Mouse (Mus musculus) liver (tissue): Measurements from ENCODE around the gene Cdk1.
"Not testable (repeated sequence)": the region's sequence is repeated elsewhere in the genome, so short reads cannot be mapped to it uniquely, and the experiment has no call there.

Experiments
- DNase-seq: peaks from one replicate; pipeline ENCODE4 v3.0.0-alpha.2; 2020; ENCODE audit warnings: mixed read lengths

The Cdk1 gene

DNA sequence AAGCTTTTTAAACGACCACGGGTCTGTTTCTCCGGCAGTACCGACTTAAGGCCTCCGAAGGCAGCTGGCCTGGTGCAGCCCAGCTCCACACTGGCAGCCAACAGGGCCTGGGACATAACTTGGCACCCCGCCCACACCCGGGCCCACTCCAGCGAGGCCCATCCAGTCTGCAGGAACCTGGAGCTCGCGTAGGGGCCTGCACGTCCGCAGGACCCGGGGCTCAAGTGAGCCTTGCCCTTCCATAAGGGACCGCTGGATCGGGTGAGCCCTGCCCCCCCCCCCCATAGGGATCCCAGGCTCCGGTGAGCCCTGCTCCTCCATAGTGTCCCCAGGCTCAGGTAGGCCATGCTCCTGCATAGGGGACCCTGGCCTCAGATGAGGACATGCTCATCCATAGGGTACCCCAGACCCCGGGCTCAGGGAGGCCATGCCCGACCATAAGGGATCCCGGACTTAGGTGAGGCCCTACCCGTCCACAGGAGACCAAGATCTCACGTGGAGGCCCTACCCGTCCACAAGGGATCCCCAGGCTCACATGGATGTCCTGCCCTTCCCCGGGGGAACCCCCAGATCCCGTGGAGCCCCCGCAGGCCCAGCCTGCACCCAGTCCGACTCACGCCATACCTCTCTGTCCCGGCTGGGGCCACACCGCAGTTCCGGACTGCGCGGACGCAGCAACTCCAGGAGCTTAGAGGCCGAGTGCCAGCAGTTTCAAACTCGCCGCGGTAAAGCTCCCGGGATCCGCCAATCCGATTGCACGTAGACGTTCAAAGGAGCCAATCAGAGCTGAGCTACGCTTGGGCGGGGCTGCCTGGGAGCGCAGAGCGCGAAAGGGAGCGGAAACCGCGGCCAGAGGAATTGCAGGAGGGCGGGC, at the start of gene Cdk1:
Cdk1 (minus strand) TSS at position 727 of the 874 bp plus-strand sequence.
- DNase-seq: peak; percentile 96

GRCm38 (mm10) chr10:69399814-69400385, 47.2 kb upstream of the Cdk1 start:
- no peak for DNase-seq

DNA sequence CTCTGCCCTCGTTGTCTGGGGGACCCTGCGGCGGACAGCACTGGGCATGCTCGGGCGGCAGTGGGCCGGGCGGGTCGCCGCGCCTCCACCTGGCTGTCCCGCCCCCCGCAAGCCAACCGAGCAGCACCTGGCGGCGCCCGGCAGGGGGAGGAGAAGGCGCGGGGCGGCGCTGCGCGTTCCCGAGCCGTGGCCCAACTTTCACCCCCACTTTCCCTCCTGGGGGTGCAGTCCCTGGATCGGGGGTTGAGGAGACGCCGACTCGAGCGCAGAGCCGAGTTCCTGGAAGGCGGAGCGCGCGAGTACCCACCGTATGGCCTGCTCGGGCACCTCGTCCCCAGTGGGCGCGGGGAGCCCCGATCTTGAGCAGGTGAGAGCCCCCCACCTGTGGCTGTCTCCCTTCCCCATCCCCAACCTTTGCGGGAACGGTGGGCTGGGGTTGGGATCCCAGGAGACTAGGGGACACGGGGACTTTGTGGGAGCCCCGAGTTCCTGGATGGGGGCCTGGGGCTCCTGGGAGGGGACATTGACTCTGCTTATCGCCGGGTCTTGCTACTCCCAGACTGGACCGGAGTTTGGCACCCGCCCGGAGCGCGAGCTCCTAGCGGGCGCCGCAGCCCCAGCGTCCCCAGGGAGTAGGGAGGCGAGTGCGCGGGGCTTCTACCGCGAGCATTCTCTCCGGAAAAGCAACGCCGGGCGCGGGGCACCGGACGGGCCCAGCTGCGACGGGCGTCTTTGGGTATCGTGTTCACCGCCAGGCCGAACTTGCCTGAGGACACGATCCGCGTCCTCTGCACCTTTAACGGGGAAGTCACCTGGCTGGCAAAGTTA, 46.2 kb upstream of the Cdk1 start, which contains the start of gene Ank3:
Ank3 (plus strand) TSS at position 11 of the 828 bp plus-strand sequence.
- DNase-seq: no peak

DNA sequence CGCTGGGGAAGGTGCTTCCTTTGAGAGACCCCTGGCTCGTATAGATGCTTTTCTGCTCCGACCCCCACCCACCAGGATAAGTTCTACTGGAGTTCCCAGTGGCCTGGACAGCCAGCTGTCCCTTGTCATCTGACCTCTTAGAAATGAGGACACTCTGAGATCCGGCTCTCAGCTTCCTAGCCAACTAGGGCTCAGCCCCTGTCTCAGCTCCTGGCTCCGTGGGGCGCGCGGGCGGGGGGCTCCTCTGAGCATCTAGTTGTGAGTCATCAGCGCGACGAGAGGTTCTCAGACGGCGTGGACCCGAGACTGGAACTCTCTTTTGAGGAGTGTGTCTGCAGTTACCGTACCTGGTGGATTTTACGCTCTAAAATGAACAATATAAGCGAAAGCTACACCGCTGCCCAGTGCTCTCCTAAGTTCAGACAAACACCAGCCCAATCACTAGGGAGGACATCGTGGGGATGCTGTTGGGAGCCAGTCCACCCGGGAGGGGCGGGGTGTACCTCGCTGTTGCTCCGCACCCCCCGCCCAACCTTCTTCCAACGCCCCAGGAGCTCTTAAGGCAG, 45.5 kb upstream of the Cdk1 start:
- no peak for DNase-seq

- DNase-seq: no peak
These were observed 36.8 kb upstream of the Cdk1 start for GRCm38 (mm10) chr10:69389511-69389910.

- DNase-seq: no peak
These were observed 34.0 kb upstream of the Cdk1 start for GRCm38 (mm10) chr10:69386767-69387166.

GRCm38 (mm10) chr10:69385136-69385535, 32.4 kb upstream of the Cdk1 start:
- DNase-seq: no peak

- DNase-seq: no peak
These were observed 31.9 kb upstream of the Cdk1 start for GRCm38 (mm10) chr10:69384640-69385039.

GRCm38 (mm10) chr10:69383186-69383585, 30.4 kb upstream of the Cdk1 start:
- no peak for DNase-seq

GRCm38 (mm10) chr10:69375154-69375553, 22.4 kb upstream of the Cdk1 start:
- no peak for DNase-seq

GRCm38 (mm10) chr10:69373796-69374550, 21.2 kb upstream of the Cdk1 start:
- DNase-seq: no peak

GRCm38 (mm10) chr10:69372061-69372460, 19.3 kb upstream of the Cdk1 start:
- DNase-seq: no peak

DNA sequence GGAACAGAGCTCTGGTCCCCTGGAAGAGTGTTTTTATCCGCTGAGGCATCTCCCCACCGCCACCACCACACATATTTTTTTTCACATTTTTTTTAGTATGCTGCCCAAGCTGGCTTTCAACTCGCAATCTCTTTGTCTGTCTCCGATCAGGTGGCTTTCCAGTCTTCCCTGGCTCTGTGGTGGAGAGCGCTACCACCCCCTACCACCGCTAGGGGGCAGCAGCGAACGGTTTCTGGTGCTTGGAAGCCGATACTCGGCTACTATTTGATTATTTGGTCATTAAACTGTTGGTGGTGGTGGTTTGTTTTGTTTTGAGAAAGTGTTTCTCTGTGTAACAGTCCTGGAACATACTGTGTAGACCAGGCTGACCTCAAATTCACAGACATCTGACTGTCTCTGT, 18.7 kb upstream of the Cdk1 start:
- peak; percentile 55 for DNase-seq

DNA sequence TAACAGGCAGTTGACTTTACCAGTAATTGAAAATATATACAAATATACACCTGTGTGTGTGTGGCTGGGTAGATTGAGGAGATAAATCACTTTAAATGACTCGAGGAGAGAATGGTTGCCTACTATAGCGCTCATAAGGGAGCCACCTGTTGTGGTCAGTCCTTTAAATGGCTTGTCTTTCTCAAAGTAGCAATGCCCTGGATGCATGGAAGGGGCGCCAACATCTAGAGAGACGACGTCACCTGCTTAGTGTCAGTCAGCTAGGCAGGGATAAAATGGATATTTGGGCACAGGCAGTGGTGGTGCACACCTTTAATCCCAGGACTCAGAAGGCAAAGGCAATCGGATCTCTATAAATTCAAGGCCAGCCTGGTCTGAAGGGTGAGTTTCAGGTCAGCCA, 16.6 kb upstream of the Cdk1 start:
- DNase-seq: no peak

- DNase-seq: no peak
These were observed 14.2 kb upstream of the Cdk1 start for GRCm38 (mm10) chr10:69366877-69367387.

DNA sequence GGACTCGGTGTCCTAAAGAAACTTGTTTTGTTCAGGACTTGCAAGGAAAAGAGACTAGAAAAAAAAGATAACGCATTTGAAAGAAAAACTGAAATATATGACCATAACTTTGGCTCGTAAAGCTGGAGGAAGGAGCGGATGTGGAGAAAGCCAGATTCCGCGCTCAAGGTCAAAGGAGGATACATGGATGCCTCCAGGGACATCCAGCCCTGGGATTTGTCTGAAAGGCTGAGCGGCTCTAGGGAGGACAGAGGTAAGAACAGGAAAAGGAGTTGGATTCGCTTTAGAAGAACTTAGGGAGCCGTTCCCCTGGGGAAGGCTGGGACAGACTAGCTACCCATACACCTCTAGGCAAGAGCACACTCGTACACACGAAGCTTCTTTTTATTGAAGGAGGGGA, 13.5 kb upstream of the Cdk1 start:
- no peak for DNase-seq

DNA sequence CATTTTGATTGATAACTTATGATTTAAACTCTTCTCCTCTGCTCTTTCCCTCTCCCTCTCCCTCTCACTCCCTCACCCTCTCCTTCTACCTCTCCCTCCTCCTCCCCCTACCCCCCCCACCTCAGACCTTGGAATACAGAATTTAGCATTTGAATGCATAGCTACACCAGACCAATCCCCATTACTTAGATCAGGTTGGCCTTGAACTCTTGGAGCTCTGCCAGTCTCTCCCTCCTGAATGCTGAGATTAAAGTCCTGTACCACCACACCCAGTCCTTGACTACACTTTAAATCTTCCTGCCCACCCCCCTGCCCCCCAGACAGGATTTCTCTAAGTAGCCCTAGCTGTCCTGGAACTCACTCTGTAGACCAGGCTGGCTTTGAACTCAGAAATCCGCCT, 6.9 kb upstream of the Cdk1 start:
- DNase-seq: no peak

DNA sequence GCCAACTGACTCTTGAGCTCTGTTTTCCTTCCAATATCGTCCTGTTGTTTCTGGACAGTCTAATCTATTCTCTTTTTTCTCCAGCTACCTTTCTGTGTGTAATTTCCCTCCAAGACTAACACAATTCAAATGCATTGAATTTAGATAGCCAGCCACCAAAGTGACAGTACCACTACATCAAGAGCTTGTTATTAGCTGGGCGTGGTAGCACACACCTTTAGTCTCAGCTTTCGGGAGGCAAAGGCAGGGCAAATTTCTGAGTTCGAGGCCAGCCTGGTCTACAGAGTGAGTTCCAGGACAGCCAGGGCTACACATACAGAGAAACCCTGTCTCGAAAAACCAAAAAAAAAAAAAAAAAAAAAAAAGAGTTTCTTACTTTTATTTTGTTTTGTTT, 345 bp upstream of the Cdk1 start:
- not testable (repeated sequence) for DNase-seq

GRCm38 (mm10) chr10:69351842-69352211, 911 bp downstream of the Cdk1 start:
- DNase-seq: no peak

- DNase-seq: peak; percentile 48
These were observed 1.5 kb downstream of the Cdk1 start for GRCm38 (mm10) chr10:69351071-69351841.

DNA sequence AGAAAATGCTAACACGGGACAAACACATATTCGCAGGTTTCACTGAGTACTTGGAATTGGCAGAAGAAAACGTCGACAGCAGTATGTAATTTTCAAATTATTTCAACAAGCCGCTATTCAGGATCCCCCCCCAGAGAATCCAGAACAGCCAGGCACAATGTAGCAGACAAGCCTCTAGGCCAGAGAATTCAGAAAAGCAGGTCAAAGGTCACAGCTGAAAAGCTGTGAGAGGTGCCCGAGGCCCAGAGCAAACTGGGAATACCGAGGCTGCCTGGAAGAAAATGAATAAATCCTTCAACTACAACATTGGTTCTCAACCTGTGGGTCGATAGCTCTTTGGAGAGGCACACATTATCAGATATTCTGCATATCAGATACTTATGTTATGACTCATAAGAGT, 4.5 kb downstream of the Cdk1 start:
- DNase-seq: no peak
